Mouse (Mus musculus): ENCODE data around the gene Fat2. TPM values are rescaled to one million over a fixed set of nuclear protein-coding genes. Genes with fewer than 3 reads are reported as not detected.

Fat2 gene
- polyA plus RNA-seq, 1 experiment = not detected

GRCm38 (mm10) chr11:55313768-55314703 is 22.3 kb downstream of the Fat2 start:
- Histone ChIP-seq H3K27ac (replicated peaks; ENCODE audit: low read depth, low read length) (no peak overlapping the region), H3K4me3 (ENCODE audit: insufficient read depth, low read depth, low read length) (no peak overlapping the region), H3K4me1 (ENCODE audit: control insufficient read depth, insufficient read depth, insufficient read length, low read length) (no peaks in the 10 kb centered on the region)

GRCm38 (mm10) chr11:55302350-55302749 is 34.0 kb downstream of the Fat2 start:
- Histone ChIP-seq H3K4me3 (ENCODE audit: insufficient read depth, low read depth, low read length) (no peak overlapping the region), H3K27ac (replicated peaks; ENCODE audit: low read depth, low read length) (no peak overlapping the region), H3K4me1 (ENCODE audit: control insufficient read depth, insufficient read depth, insufficient read length, low read length) (no peaks in the 10 kb centered on the region)

- Histone ChIP-seq H3K27ac (replicated peaks; ENCODE audit: low read depth, low read length) (no peak overlapping the region), H3K4me1 (ENCODE audit: control insufficient read depth, insufficient read depth, insufficient read length, low read length) (no peaks in the 10 kb centered on the region), H3K4me3 (ENCODE audit: insufficient read depth, low read depth, low read length) (no peak overlapping the region)
These were observed 43.2 kb downstream of the Fat2 start for GRCm38 (mm10) chr11:55293179-55293578.

GRCm38 (mm10) chr11:55291901-55292300 is 44.5 kb downstream of the Fat2 start:
- no peaks in the 10 kb centered on the region for H3K4me1 ChIP-seq (ENCODE audit: control insufficient read depth, insufficient read depth, insufficient read length, low read length)
- H3K27ac ChIP-seq (replicated peaks; ENCODE audit: low read depth, low read length) = no peak overlapping the region
- no peak overlapping the region for H3K4me3 ChIP-seq (ENCODE audit: insufficient read depth, low read depth, low read length)

- H3K27ac ChIP-seq (replicated peaks; ENCODE audit: low read depth, low read length) = no peak overlapping the region
- H3K4me1 ChIP-seq (ENCODE audit: control insufficient read depth, insufficient read depth, insufficient read length, low read length) = no peaks in the 10 kb centered on the region
- H3K4me3 ChIP-seq (ENCODE audit: insufficient read depth, low read depth, low read length) = no peak overlapping the region
These were observed 46.4 kb downstream of the Fat2 start for GRCm38 (mm10) chr11:55289851-55290391.

- Histone ChIP-seq H3K27ac (replicated peaks; ENCODE audit: low read depth, low read length) (no peak overlapping the region), H3K4me1 (ENCODE audit: control insufficient read depth, insufficient read depth, insufficient read length, low read length) (no peaks in the 10 kb centered on the region), H3K4me3 (ENCODE audit: insufficient read depth, low read depth, low read length) (no peak overlapping the region)
These were observed 61.6 kb downstream of the Fat2 start for GRCm38 (mm10) chr11:55274756-55275155.

GRCm38 (mm10) chr11:55268580-55268979 is 67.8 kb downstream of the Fat2 start:
- H3K4me1 ChIP-seq (ENCODE audit: control insufficient read depth, insufficient read depth, insufficient read length, low read length) = no peaks in the 10 kb centered on the region
- H3K4me3 ChIP-seq (ENCODE audit: insufficient read depth, low read depth, low read length) = no peak overlapping the region
- no peak overlapping the region for H3K27ac ChIP-seq (replicated peaks; ENCODE audit: low read depth, low read length)

GRCm38 (mm10) chr11:55265647-55266046 is 70.7 kb downstream of the Fat2 start:
- H3K4me3 ChIP-seq (ENCODE audit: insufficient read depth, low read depth, low read length) = no peak overlapping the region
- H3K4me1 ChIP-seq (ENCODE audit: control insufficient read depth, insufficient read depth, insufficient read length, low read length) = no peaks in the 10 kb centered on the region
- no peak overlapping the region for H3K27ac ChIP-seq (replicated peaks; ENCODE audit: low read depth, low read length)

GRCm38 (mm10) chr11:55264318-55264717 is 72.0 kb downstream of the Fat2 start:
- H3K27ac ChIP-seq (replicated peaks; ENCODE audit: low read depth, low read length) = no peak overlapping the region
- no peak overlapping the region for H3K4me3 ChIP-seq (ENCODE audit: insufficient read depth, low read depth, low read length)
- H3K4me1 ChIP-seq (ENCODE audit: control insufficient read depth, insufficient read depth, insufficient read length, low read length) = no peaks in the 10 kb centered on the region

GRCm38 (mm10) chr11:55262000-55262399 is 74.4 kb downstream of the Fat2 start:
- no peak overlapping the region for H3K27ac ChIP-seq (replicated peaks; ENCODE audit: low read depth, low read length)
- no peaks in the 10 kb centered on the region for H3K4me1 ChIP-seq (ENCODE audit: control insufficient read depth, insufficient read depth, insufficient read length, low read length)
- H3K4me3 ChIP-seq (ENCODE audit: insufficient read depth, low read depth, low read length) = no peak overlapping the region

- no peak overlapping the region for H3K4me3 ChIP-seq (ENCODE audit: insufficient read depth, low read depth, low read length)
- H3K27ac ChIP-seq (replicated peaks; ENCODE audit: low read depth, low read length) = no peak overlapping the region
- no peaks in the 10 kb centered on the region for H3K4me1 ChIP-seq (ENCODE audit: control insufficient read depth, insufficient read depth, insufficient read length, low read length)
These were observed 75.3 kb downstream of the Fat2 start for GRCm38 (mm10) chr11:55261105-55261504.

- H3K4me3 ChIP-seq (ENCODE audit: insufficient read depth, low read depth, low read length) = no peak overlapping the region
- H3K4me1 ChIP-seq (ENCODE audit: control insufficient read depth, insufficient read depth, insufficient read length, low read length) = no peaks in the 10 kb centered on the region
- H3K27ac ChIP-seq (replicated peaks; ENCODE audit: low read depth, low read length) = no peak overlapping the region
These were observed 83.0 kb downstream of the Fat2 start for GRCm38 (mm10) chr11:55253391-55253790.

GRCm38 (mm10) chr11:55250527-55250926 is 85.8 kb downstream of the Fat2 start:
- Histone ChIP-seq H3K4me1 (ENCODE audit: control insufficient read depth, insufficient read depth, insufficient read length, low read length) (no peaks in the 10 kb centered on the region), H3K4me3 (ENCODE audit: insufficient read depth, low read depth, low read length) (no peak overlapping the region), H3K27ac (replicated peaks; ENCODE audit: low read depth, low read length) (no peak overlapping the region)

- no peaks in the 10 kb centered on the region for H3K4me1 ChIP-seq (ENCODE audit: control insufficient read depth, insufficient read depth, insufficient read length, low read length)
- no peak overlapping the region for H3K4me3 ChIP-seq (ENCODE audit: insufficient read depth, low read depth, low read length)
- H3K27ac ChIP-seq (replicated peaks; ENCODE audit: low read depth, low read length) = no peak overlapping the region
These were observed 95.8 kb downstream of the Fat2 start for GRCm38 (mm10) chr11:55240556-55240955.

- Histone ChIP-seq H3K27ac (replicated peaks; ENCODE audit: low read depth, low read length) (no peak overlapping the region), H3K4me1 (ENCODE audit: control insufficient read depth, insufficient read depth, insufficient read length, low read length) (no peaks in the 10 kb centered on the region), H3K4me3 (ENCODE audit: insufficient read depth, low read depth, low read length) (no peak overlapping the region)
These were observed 96.9 kb downstream of the Fat2 start for GRCm38 (mm10) chr11:55239496-55239895.

- Histone ChIP-seq H3K27ac (replicated peaks; ENCODE audit: low read depth, low read length) (no peak overlapping the region), H3K4me1 (ENCODE audit: control insufficient read depth, insufficient read depth, insufficient read length, low read length) (no peaks in the 10 kb centered on the region), H3K4me3 (ENCODE audit: insufficient read depth, low read depth, low read length) (no peak overlapping the region)
These were observed 99.5 kb downstream of the Fat2 start for GRCm38 (mm10) chr11:55236815-55237214.

Measured in brown adipose tissue, adult 24 weeks (tissue).